In the genomic region with DNA sequence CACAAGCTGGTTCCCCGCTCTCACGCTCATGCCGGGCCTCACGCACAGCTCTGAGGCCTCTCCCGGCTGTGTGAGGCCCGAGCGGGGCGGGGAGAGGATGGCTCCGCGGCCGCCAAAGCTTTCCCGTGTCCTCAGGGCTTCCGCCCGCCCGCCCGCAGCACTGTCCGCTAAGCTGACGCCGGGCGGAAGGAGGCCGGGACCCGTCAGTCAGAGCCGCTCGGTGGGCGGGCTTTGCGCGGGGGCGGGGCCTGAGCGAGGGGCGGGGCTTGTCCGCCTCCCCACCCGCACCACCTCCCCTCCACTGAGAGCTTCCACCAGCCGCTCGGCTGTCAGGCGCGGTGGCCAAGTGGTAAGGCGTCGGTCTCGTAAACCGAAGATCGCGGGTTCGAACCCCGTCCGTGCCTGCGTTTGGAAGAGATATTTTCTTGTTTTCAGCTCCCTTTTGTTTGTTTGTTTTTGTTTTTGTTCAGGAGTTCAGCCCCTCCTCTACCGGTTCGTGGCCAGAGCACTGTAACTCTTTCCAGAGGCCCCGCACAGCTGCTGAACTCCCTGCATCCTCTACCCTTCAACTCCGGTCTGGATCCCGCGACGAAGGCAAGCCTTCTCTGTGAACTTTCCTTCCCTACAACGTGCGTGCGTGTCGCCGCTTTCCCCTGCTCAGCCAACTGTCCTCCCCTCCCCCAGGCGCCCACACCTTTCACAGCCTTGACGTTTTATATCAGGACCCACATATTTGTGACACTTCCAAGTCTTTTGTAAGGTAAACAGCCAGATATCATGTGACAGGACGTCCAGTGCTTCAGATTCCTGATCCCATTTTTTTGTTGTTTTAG, we compare ENCODE assay signal across 8 mouse cellular contexts.
A peak's percentile ranks its signal among the peaks of the same experiment; 100 is the strongest.
DNase-seq lines count a peak whose midpoint lies in the region; ATAC-seq and TF ChIP-seq lines count a peak whose summit lies in the region.

No protein-coding gene starts in this region.

- DNase-seq in CD4-positive, CD25-positive, alpha-beta regulatory T cell, adult 2 months (ENCODE audit: low read depth, low spot score), result peak; percentile 96
- peak; percentile 69 for DNase-seq in fibroblast of lung, adult 2 months (ENCODE audit: low read depth)
- peak; percentile 96 for DNase-seq in kidney, postnatal 25 days
- peak; percentile 76 to 84 (median 81) for DNase-seq in liver, embryonic 14.5 days (ENCODE audit: low read depth in 3 of 3, low spot score in 3 of 3)
- DNase-seq in neural tube, embryonic 11.5 days (ENCODE audit: low spot score), result peak; percentile 96
- peak; percentile 97 for DNase-seq in stomach, postnatal 0 days (ENCODE audit: low spot score)

- H3K27ac ChIP-seq in brown adipose tissue, adult 24 weeks (replicated peaks; ENCODE audit: low read depth, low read length), result peak overlapping the region; percentile 83
- peak overlapping the region; percentile 99 for H3K27ac ChIP-seq in heart, embryonic 15.5 days
- H3K27ac ChIP-seq in liver, embryonic 14.5 days, result peak overlapping the region; percentile 66
- peak overlapping the region; percentile 94 for H3K27ac ChIP-seq in neural tube, embryonic 11.5 days (ENCODE audit: low read depth, low read length)
- H3K27ac ChIP-seq in stomach, postnatal 0 days (replicated peaks), result peak overlapping the region; percentile 98

- peak; percentile 96 for ATAC-seq in heart, embryonic 15.5 days (replicated peaks; ENCODE audit: insufficient number of reproducible peaks, insufficient read depth, low FRiP score, low read depth)
- ATAC-seq in liver, embryonic 14.5 days (ENCODE audit: insufficient read depth), result peak; percentile 94
- peak; percentile 91 for ATAC-seq in neural tube, embryonic 11.5 days (ENCODE audit: insufficient read depth, low FRiP score, low TSS enrichment)
- ATAC-seq in stomach, postnatal 0 days (ENCODE audit: low FRiP score, low TSS enrichment), result peak; percentile 95

- no peak for TF ChIP-seq CTCF in liver, embryonic 14.5 days (IDR thresholded peaks at IDR 0.05; ENCODE audit: low read depth)
- TF ChIP-seq CTCF in stomach, postnatal 0 days (IDR thresholded peaks at IDR 0.05; ENCODE audit: low read depth), result no peak; the same call in 1 of the 2 replicates

- no peak for TF ChIP-seq EP300 in liver, embryonic 14.5 days (IDR thresholded peaks at IDR 0.05; ENCODE audit: low read depth)
- TF ChIP-seq EP300 in stomach, postnatal 0 days (optimal IDR thresholded peaks at IDR 0.05), result no peak

- peaks cover 6% of the 10 kb centered on the region; the same call in 1 of the 2 replicates for H3K4me1 ChIP-seq in brown adipose tissue, adult 24 weeks (ENCODE audit: control insufficient read depth, insufficient read depth, insufficient read length, low read length)
- peaks cover 22% of the 10 kb centered on the region for H3K4me1 ChIP-seq in heart, embryonic 15.5 days (replicated peaks)
- peaks cover 0 to 10% of the 10 kb centered on the region in 2 experiments; a peak in 2 of 4 replicates for H3K4me1 ChIP-seq in liver, embryonic 14.5 days (replicated peaks; ENCODE audit: control insufficient read depth in 2 of 2, insufficient read depth in 2 of 2, low read length in 1 of 2)
- H3K4me1 ChIP-seq in neural tube, embryonic 11.5 days (ENCODE audit: control insufficient read depth, insufficient read depth, low read length), result peaks cover 11% of the 10 kb centered on the region; the same call in 1 of the 2 replicates
- no peaks in the 10 kb centered on the region for H3K4me1 ChIP-seq in stomach, postnatal 0 days (replicated peaks; ENCODE audit: control insufficient read depth, insufficient read depth)

- peak overlapping the region; percentile 76 for H3K4me2 ChIP-seq in heart, embryonic 15.5 days
- peak overlapping the region; percentile 83 for H3K4me2 ChIP-seq in liver, embryonic 14.5 days (ENCODE audit: low read depth)
- H3K4me2 ChIP-seq in neural tube, embryonic 11.5 days (ENCODE audit: low read depth), result peak overlapping the region; percentile 62
- H3K4me2 ChIP-seq in stomach, postnatal 0 days (replicated peaks; ENCODE audit: low read depth), result peak overlapping the region; percentile 62

- H3K9me3 ChIP-seq in heart, embryonic 15.5 days (replicated peaks), result no peaks in the 10 kb centered on the region
- H3K9me3 ChIP-seq in liver, embryonic 14.5 days (ENCODE audit: control insufficient read depth, low read length), result no peaks in the 10 kb centered on the region
- no peaks in the 10 kb centered on the region for H3K9me3 ChIP-seq in neural tube, embryonic 11.5 days (ENCODE audit: control insufficient read depth, low read length)
- no peaks in the 10 kb centered on the region for H3K9me3 ChIP-seq in stomach, postnatal 0 days (ENCODE audit: control insufficient read depth, low read length)

- H3K9ac ChIP-seq in heart, embryonic 15.5 days, result peak overlapping the region; percentile 95
- peak overlapping the region; percentile 83 for H3K9ac ChIP-seq in liver, embryonic 14.5 days (replicated peaks)
- peak overlapping the region; percentile 87 for H3K9ac ChIP-seq in neural tube, embryonic 11.5 days (ENCODE audit: low read length)
- peak overlapping the region; percentile 93 for H3K9ac ChIP-seq in stomach, postnatal 0 days (ENCODE audit: low read length)

- under 1% methylated on average over 59 of the region's 61 CpGs for WGBS in heart, embryonic 15.5 days
- WGBS in liver, embryonic 14.5 days (ENCODE audit: insufficient replicate concordance), result under 1% methylated on average over 60 of the region's 61 CpGs
- under 1% methylated on average over 61 of the region's 61 CpGs for WGBS in neural tube, embryonic 11.5 days
- under 1% methylated on average over 55 of the region's 61 CpGs for WGBS in stomach, postnatal 0 days

- peaks cover 6% of the 10 kb centered on the region; the same call in 1 of the 2 replicates for H3K36me3 ChIP-seq in heart, embryonic 15.5 days
- no peaks in the 10 kb centered on the region for H3K36me3 ChIP-seq in liver, embryonic 14.5 days (replicated peaks; ENCODE audit: control insufficient read depth, insufficient read depth, low read depth)
- no peaks in the 10 kb centered on the region for H3K36me3 ChIP-seq in neural tube, embryonic 11.5 days (ENCODE audit: control insufficient read depth, insufficient read depth, low read length)
- 0 out of 2 replicates have a peak, but pooled peaks cover 7% of the 10 kb centered on the region for H3K36me3 ChIP-seq in stomach, postnatal 0 days (ENCODE audit: control insufficient read depth, insufficient read depth, low read length)

- H3K27me3 ChIP-seq in heart, embryonic 15.5 days, result peaks cover 4% of the 10 kb centered on the region
- peaks cover 7% of the 10 kb centered on the region for H3K27me3 ChIP-seq in liver, embryonic 14.5 days (ENCODE audit: control insufficient read depth, insufficient read depth, low read length)
- H3K27me3 ChIP-seq in neural tube, embryonic 11.5 days (ENCODE audit: control insufficient read depth, insufficient read depth, low read length), result peaks cover under 1% of the 10 kb centered on the region
- H3K27me3 ChIP-seq in stomach, postnatal 0 days (ENCODE audit: control insufficient read depth, insufficient read depth, low read length), result no peaks in the 10 kb centered on the region

- H3K4me3 ChIP-seq in brown adipose tissue, adult 24 weeks (ENCODE audit: insufficient read depth, low read depth, low read length), result peak overlapping the region; percentile 69
- H3K4me3 ChIP-seq in heart, embryonic 15.5 days, result peak overlapping the region; percentile 93
- H3K4me3 ChIP-seq in liver, embryonic 14.5 days (ENCODE audit: insufficient read depth in 1 of 2, low read depth in 2 of 2, low read length in 2 of 2), result peak overlapping the region; percentile 70 to 95
- H3K4me3 ChIP-seq in neural tube, embryonic 11.5 days (ENCODE audit: low read depth, low read length), result peak overlapping the region; percentile 60
- H3K4me3 ChIP-seq in stomach, postnatal 0 days (ENCODE audit: low read depth, low read length), result peak overlapping the region; percentile 82

Comparison
In these comparisons a context has a peak if more than half of its experiments do, and no peak if none do; other contexts are left out.
1. Peak in every context shown above with its lines: DNase-seq, ATAC-seq, H3K4me3 ChIP-seq and H3K27ac ChIP-seq.